Mouse (Mus musculus) thymus, postnatal 4 days (tissue): ENCODE results near the gene Hipk3.
A peak's percentile ranks its signal among the peaks of the same experiment; 100 is the strongest.

Source experiments
- DNase-seq: peaks from one replicate; pipeline ENCODE4 v3.0.0; 2021

The Hipk3 gene

GRCm38 (mm10) chr2:104493951-104494800, at the start of gene Hipk3:
Hipk3 (minus strand) TSS chr2:104494446.
- peak; percentile 87 for DNase-seq

- no peak for DNase-seq
Measured at GRCm38 (mm10) chr2:104540286-104540685, 46.0 kb upstream of the Hipk3 start.

GRCm38 (mm10) chr2:104534751-104535150, 40.5 kb upstream of the Hipk3 start:
- DNase-seq: no peak

GRCm38 (mm10) chr2:104532548-104532947, 38.3 kb upstream of the Hipk3 start:
- peak; percentile 44 for DNase-seq

DNA sequence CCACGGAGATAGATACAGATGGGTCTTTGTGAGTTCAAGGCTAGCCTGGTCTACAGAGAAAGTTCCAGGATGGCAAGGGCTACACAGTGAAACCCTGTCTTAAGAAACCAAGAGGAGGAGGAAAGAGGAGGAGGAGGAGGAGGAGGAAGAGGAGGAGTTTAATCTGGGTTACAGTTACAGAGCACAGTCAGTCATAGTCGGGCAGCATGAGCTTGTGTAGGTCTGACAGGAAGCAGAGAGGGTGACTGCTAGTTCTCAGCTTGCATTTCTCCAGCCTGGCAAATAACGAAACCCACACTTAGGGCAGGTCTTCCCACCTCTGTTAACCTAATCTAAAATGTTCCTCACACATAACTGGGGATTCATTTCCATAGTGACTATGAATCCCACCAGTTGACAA, 32.3 kb upstream of the Hipk3 start:
- DNase-seq: peak; percentile 17

DNA sequence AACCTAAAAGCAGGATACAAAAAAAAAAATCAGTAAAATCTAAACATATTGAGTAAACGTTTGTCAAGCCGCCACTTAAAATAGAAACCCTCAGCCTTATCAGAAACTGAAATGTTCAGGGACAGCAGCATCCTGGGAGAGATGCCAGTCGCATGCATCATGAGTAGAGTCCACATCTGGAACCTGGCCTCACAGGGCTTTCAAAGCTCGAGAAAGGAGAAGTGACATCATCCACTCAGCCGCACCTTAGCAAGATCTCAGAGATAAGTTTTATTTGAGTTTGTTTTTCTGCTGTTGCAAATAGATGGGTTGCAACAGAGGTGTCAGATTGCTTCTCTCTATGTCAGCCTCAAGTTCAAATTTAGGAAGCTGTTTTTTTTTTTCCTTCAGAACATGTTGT, 31.3 kb upstream of the Hipk3 start:
- no peak for DNase-seq

- DNase-seq: no peak
Measured at GRCm38 (mm10) chr2:104511622-104512021, 17.4 kb upstream of the Hipk3 start.

- no peak for DNase-seq
Measured at GRCm38 (mm10) chr2:104502388-104502787, 8.1 kb upstream of the Hipk3 start.

- no peak for DNase-seq
Measured at GRCm38 (mm10) chr2:104501091-104501490, 6.8 kb upstream of the Hipk3 start.

DNA sequence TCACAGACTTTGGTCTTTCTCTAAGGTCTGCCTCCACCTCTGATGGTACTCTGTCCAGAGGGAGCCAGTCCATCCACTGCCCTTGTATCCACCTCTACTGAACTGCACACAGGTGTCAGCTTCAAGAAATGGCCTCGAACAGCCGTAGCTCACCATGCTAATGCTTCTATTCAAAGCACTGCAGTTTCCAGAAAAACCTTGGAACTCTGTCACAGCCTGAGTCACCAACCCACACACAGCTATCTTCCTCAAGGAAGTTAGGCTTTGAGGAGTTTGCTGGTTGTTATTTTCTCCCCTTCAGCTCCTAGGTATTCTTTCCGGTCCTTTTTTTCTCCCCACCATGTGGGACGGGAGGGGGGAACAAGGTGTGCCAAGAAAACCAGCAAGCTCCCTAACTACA, 3.5 kb upstream of the Hipk3 start:
- no peak for DNase-seq

- no peak for DNase-seq
Measured at GRCm38 (mm10) chr2:104497231-104497630, 3.0 kb upstream of the Hipk3 start.

DNA sequence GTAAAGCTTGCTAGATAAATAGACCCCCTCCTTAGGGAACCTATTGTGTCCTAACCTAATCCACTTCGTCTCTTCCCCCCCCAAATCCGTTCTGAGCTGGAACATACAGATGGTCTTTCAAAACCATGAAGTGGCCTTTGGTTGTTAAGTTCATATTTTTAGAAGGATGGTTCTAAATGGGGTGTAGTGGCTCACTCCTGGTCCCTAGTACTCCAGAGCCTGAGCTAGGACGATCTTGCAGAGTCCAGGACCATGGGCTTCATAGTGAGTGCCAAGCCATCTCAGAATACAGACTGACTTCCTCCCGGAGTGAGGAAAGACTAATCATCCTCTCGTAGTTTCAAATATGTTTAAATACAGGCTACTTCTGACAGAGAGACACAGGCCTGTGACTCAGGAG, 2.0 kb upstream of the Hipk3 start:
- DNase-seq: no peak

GRCm38 (mm10) chr2:104494801-104495185, 547 bp upstream of the Hipk3 start:
- no peak for DNase-seq

DNA sequence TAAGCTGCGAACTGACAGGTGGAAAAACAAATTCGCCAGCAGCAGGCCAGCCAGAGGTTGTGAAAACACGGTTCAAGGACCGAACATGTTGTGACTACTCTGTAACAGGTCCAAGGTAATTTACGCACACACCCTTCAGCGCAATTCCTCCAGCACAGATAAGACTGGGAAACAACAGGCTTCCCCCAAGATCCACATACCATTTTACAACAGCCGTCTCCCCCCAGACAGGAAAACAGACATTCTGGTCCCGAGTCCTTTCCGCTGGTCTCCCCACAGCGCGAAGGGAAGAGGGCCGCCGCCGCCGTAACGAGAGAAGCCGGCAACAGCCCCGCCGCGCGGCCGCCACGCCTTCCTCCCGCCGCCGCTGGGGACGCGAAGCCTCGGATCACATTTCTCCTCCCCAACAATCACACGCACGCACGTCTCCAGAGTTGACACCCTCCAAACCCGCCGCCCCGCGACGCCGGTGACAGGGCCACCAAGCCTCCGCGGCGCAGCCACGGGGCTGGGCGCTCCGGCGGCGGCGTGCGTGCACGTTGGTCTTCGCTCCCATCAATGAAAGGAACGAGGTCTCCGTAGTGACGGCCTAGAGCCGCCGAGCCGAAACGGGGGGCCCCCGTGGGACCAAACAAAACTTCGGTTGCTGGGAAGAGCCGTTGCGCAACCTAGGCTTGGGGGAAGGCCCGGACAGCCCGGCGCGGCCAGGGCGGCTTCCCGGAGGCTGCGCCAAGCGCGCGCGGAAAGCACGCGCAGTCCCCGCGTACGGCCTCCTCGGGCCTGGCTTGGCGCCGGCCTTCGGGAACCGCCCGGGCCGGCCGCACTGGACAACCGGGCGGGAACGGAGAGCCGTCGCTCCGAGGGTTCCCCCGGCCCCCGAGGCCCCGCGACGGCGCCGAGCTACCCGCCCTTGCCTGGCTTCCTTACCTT, 960 bp downstream of the Hipk3 start:
- DNase-seq: peak; percentile 91

- no peak for DNase-seq
Measured at GRCm38 (mm10) chr2:104491221-104491795, 2.9 kb downstream of the Hipk3 start.

DNA sequence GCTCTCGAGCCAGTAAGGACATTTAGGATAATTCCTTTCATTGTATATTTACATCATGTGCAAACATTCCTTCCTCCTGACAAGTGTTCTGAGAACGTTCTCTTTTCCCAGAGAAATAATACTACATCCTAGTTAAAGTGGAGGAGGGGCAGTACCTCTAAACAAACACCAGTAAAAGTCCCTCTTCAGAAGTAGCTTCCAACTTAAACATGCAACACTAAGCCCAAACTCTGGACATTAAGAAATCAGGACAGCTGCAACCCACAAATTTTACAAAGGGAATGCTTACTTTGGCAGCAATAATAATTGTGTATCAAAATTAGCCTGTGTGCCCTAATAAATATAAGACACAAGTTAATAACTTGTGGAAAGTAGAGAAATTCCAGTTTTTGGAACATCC, 3.5 kb downstream of the Hipk3 start:
- DNase-seq: no peak

GRCm38 (mm10) chr2:104489851-104490250, 4.4 kb downstream of the Hipk3 start:
- no peak for DNase-seq

GRCm38 (mm10) chr2:104484438-104484837, 9.8 kb downstream of the Hipk3 start:
- DNase-seq: no peak

DNA sequence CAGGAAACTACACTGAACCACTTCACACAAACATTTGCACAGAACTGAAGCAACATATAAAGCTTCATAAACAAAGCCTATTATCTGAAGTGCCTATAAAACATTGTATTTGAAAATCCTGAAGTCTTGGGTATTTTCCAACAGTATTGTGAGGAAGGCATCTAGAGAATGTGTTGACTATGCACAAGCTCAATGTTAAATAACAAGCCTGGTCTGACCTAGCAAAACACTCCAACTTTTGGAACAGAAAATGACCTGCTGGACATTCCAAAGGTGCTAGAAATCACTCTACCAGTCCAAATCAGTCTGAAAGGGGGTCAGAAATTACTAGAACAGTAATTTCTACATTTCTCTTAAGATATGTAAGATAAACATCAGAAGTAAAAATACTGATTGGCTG, 12.1 kb downstream of the Hipk3 start:
- no peak for DNase-seq

- no peak for DNase-seq
Measured at GRCm38 (mm10) chr2:104479054-104479453, 15.2 kb downstream of the Hipk3 start.

DNA sequence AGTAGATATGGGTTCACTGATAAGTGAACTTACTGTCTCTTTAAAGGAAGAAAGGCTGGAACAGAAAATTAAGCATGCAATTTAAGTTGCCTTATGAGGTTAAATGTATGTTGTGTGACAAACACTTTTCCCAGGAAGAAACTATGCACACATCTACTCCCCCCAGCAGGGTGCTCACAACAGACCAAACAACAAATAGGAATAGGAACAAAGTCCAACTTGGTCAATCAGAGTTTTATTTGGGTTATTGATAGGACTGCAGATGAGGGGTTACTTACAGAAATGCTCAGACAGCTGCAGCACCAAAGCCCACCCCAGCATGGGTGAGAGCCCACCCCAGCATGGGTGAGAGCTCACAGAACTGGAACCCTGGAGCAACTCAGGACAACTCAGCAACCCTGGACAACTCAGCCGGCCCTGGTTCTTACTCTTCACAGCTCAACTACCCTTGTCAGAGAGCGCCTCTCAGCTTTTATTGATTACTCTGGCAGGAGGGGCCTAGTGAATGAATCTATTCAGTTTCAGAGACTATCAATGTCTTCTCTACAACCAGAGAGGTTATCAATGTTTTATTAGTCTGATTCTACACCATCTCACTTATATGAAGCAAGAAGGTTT, 16.7 kb downstream of the Hipk3 start:
- DNase-seq: no peak

DNA sequence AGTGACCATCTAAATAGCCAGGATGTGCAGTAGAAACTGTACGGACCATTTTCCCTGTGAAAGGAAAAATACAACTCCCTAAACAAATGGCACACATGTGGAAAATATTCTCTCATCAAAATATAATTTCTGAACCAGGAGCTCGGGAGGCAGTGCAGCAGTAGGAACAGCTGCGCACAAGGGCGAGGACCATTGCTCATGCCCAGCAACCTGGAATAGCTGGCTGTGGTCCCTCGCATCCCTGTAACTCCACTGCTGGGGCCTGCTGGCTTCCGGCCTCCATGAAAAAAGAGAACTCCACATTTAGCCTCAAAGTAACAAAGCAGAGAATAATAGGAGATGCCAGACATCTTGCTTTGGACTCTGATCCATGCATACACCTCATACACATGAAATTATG, 22.2 kb downstream of the Hipk3 start:
- DNase-seq: no peak

- no peak for DNase-seq
Measured at GRCm38 (mm10) chr2:104471161-104471560, 23.1 kb downstream of the Hipk3 start.
